Mouse (Mus musculus) lung, embryonic 15.5 days (tissue): ENCODE measurements around the gene Olfr585. TPM values are rescaled to one million over a fixed set of nuclear protein-coding genes. Genes with fewer than 3 reads are reported as not detected.

ENCODE experiments used
- ATAC-seq: fragments of 200-750 bp; cut with Nextera tagmentation; 2 replicates; pipeline ENCODE4 v1.8.0; 2017; ENCODE audit warnings: moderate number of reproducible peaks, borderline replicate concordance; ENCODE audit not compliant: low FRiP score, low TSS enrichment; ENCODE audit errors: extremely low read depth
- H3K27ac ChIP-seq: fragments of 300-500 bp; sonication (generic); 2 replicates; pipeline ENCODE4 v1.5.1; 2015; ENCODE audit warnings: moderate library complexity, mild to moderate bottlenecking, inconsistent platforms
- H3K27me3 ChIP-seq: fragments of 300-500 bp; sonication (generic); 2 replicates; pipeline ENCODE4 v1.6.1; 2015; ENCODE audit warnings: inconsistent platforms
- H3K36me3 ChIP-seq: fragments of 300-500 bp; sonication (generic); 2 replicates; pipeline ENCODE4 v1.6.1; 2015; ENCODE audit warnings: inconsistent platforms
- H3K4me1 ChIP-seq: fragments of 300-500 bp; sonication (generic); 2 replicates; pipeline ENCODE4 v1.6.1; 2015; ENCODE audit warnings: inconsistent platforms
- H3K4me2 ChIP-seq: fragments of 300-500 bp; sonication (generic); 2 replicates; pipeline ENCODE4 v1.6.1; 2015; ENCODE audit warnings: inconsistent platforms, mild to moderate bottlenecking, moderate library complexity
- H3K4me3 ChIP-seq: fragments of 300-500 bp; sonication (generic); 2 replicates; pipeline ENCODE4 v1.5.1; 2015; ENCODE audit warnings: mild to moderate bottlenecking, inconsistent platforms
- H3K9ac ChIP-seq: fragments of 300-500 bp; sonication (generic); 2 replicates; pipeline ENCODE4 v1.6.1; 2015; ENCODE audit warnings: inconsistent platforms
- H3K9me3 ChIP-seq: fragments of 300-500 bp; sonication (generic); 2 replicates; pipeline ENCODE4 v1.6.1; 2016; ENCODE audit warnings: inconsistent platforms
- WGBS: fragments of 180-500 bp; shearing (Covaris S2); methylation state at CpG from one replicate; pipeline ENCODE4 v1.1.7; 2015; 5-methylcytosine and 5-hydroxymethylcytosine counted together
- polyA plus RNA-seq: library from polyadenylated mRNA; unstranded; fragments of >200 nt; fragmentation: Nextera tagmentation; extraction: Ambion mirVana; gene quantifications from 2 replicates; pipeline ENCODE4 v1.2.1, GENCODE M21; 2015

Olfr585 gene
- not detected in 2 replicates for polyA plus RNA-seq

DNA sequence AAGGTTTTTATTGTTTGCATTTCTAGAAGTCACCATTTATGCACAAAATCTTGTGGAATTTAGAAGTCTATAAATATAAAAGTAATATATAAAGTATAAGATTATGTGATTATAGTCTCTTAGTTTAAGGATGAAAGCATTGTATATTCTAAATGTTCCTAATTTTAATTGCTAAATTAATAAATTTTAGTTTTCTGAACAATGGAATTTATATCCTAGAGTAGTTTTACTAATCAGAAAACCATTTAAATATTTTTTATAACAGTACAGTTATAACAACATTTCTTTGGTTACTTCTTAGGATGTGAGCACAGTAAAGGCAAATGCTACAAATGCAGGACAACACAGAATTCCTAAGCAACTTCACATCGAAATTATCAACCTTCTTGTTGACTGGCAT is at the start of gene Olfr585:
Olfr585 (plus strand) TSS at position 301 of the 400 bp plus-strand sequence.
- Histone ChIP-seq H3K36me3 (no peaks in the 10 kb centered on the region), H3K9ac (no peak within 1 kb of the TSS), H3K4me2 (no peak within 1 kb of the TSS), H3K27ac (no peak within 1 kb of the TSS), H3K4me3 (no peak within 1 kb of the TSS), H3K4me1 (no peaks in the 10 kb centered on the region), H3K27me3 (no peaks in the 10 kb centered on the region), H3K9me3 (no peaks in the 10 kb centered on the region)
- WGBS = 65% methylated on average over 1 of the region's 1 CpGs
- ATAC-seq = no peak

DNA sequence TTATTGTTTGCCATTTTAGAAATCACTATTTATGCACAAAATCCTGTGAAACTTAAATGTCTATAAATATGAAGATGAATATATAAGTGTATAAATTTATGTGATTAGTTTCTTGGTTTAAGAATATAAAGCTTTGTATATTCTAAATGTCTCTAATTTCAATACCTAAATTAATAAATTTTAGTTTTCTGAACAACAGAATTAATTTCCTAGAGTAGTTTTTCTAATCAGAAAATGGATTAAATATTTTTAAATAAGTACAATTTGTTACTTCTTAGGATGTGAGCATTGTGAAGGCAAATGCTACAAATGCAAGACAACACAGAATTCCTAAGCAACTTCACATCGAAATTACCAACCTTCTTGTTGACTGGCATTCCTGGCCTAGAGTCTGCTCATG is 46.5 kb upstream of the Olfr585 start, which contains the start of gene Olfr583:
Olfr583 (plus strand) TSS at position 301 of the 400 bp plus-strand sequence.
- H3K27me3 ChIP-seq = no peaks in the 10 kb centered on the region
- 90% methylated on average over 1 of the region's 1 CpGs for WGBS
- H3K4me2 ChIP-seq = no peak within 1 kb of the TSS
- no peaks in the 10 kb centered on the region for H3K36me3 ChIP-seq
- no peak within 1 kb of the TSS for H3K9ac ChIP-seq
- H3K4me3 ChIP-seq = no peak within 1 kb of the TSS
- H3K4me1 ChIP-seq = no peaks in the 10 kb centered on the region
- no peaks in the 10 kb centered on the region for H3K9me3 ChIP-seq
- no peak within 1 kb of the TSS for H3K27ac ChIP-seq
- ATAC-seq = no peak

- H3K36me3 ChIP-seq = no peaks in the 10 kb centered on the region
- no peaks in the 10 kb centered on the region for H3K27me3 ChIP-seq
- no peaks in the 10 kb centered on the region for H3K9me3 ChIP-seq
- 75% methylated on average over 1 of the region's 1 CpGs for WGBS
- no peak within 1 kb of the TSS for H3K9ac ChIP-seq
- ATAC-seq = no peak
- H3K4me1 ChIP-seq = no peaks in the 10 kb centered on the region
- H3K4me3 ChIP-seq = no peak within 1 kb of the TSS
- no peak within 1 kb of the TSS for H3K27ac ChIP-seq
- H3K4me2 ChIP-seq = no peak within 1 kb of the TSS
These were observed 15.9 kb upstream of the Olfr585 start, which contains the start of gene Olfr584 for GRCm38 (mm10) chr7:103081585-103081984. Gene Olfr584 (plus strand): TSS chr7:103081885.

- ATAC-seq = no peak
- 41% methylated on average over 3 of the region's 3 CpGs for WGBS
- Histone ChIP-seq H3K27me3 (no peaks in the 10 kb centered on the region), H3K4me2 (no peak overlapping the region), H3K9me3 (no peaks in the 10 kb centered on the region), H3K27ac (no peak overlapping the region), H3K4me3 (no peak overlapping the region), H3K36me3 (no peaks in the 10 kb centered on the region), H3K4me1 (no peaks in the 10 kb centered on the region), H3K9ac (no peak overlapping the region)
These were observed 21.9 kb downstream of the Olfr585 start for GRCm38 (mm10) chr7:103119406-103119805.

DNA sequence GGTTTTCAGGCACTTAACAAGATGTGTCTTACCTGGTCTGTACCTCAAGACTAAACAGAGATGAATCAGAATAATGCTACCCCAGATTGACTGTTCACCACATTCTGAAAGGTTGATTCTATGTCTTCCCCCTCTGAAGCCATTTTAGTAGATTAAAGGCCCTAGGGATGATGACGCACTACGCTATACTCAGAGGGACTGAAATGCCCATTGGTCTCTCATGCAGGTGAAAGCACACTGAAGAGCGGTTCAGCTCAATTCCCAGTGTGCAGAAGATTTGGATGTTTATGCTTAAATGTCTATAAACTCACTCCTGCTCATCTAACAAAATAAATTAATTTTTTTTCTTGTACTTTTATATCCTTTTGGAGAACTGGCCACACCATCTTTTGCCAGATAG is 28.0 kb downstream of the Olfr585 start, which contains the start of gene Olfr586:
Olfr586 (minus strand) TSS at position 101 of the 400 bp plus-strand sequence.
- Histone ChIP-seq H3K4me3 (no peak within 1 kb of the TSS), H3K4me2 (no peak within 1 kb of the TSS)
- 89% methylated on average over 3 of the region's 3 CpGs for WGBS

DNA sequence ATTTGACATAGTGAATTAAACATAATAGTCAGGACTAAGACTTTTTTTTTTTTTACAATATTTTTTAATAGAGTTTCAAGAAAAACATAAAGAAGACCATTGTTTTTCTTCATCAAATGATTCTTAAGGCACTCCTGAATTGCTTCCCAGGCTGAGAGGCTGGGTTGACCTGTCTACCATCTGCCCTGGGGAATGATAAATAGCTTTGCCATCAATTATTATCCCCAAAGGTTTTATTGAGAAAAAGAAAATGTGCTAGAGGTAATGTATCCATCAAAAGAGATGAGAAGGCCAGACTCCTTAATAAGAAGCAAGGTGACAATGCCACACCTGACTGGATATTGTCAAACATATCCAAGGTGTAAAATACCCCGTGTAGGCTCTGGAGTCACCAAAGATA is 43.1 kb downstream of the Olfr585 start, which contains the start of gene Olfr588-ps1:
Olfr588-ps1 (plus strand) TSS at position 301 of the 400 bp plus-strand sequence.
- Histone ChIP-seq H3K9me3 (no peaks in the 10 kb centered on the region), H3K4me2 (no peak within 1 kb of the TSS), H3K4me1 (no peaks in the 10 kb centered on the region), H3K27ac (no peak within 1 kb of the TSS), H3K36me3 (no peaks in the 10 kb centered on the region), H3K9ac (no peak within 1 kb of the TSS), H3K27me3 (no peaks in the 10 kb centered on the region), H3K4me3 (no peak within 1 kb of the TSS)
- WGBS = 73% methylated on average over 1 of the region's 1 CpGs
- no peak for ATAC-seq

More for the DNA sequence above, 28.0 kb downstream of the Olfr585 start, which contains the start of gene Olfr586:
- Histone ChIP-seq H3K9me3 (no peaks in the 10 kb centered on the region), H3K27me3 (no peaks in the 10 kb centered on the region), H3K4me1 (no peaks in the 10 kb centered on the region), H3K36me3 (no peaks in the 10 kb centered on the region), H3K9ac (no peak within 1 kb of the TSS), H3K27ac (no peak within 1 kb of the TSS)
- ATAC-seq = no peak

Other genes starting within 250 kb of the Olfr585 start
- not detected in 2 replicates for gene Olfr566, start 239.0 kb upstream of the Olfr585 start, polyA plus RNA-seq
- not detected in 2 replicates for gene Olfr568, start 220.6 kb upstream of the Olfr585 start, polyA plus RNA-seq
- gene Olfr569, start 206.8 kb upstream of the Olfr585 start, polyA plus RNA-seq = not detected in 2 replicates
- gene Olfr570, start 203.1 kb upstream of the Olfr585 start, polyA plus RNA-seq = not detected in 2 replicates
- not detected in 2 replicates for gene Olfr571, start 180.2 kb upstream of the Olfr585 start, polyA plus RNA-seq
- gene Olfr572, start 173.3 kb upstream of the Olfr585 start, polyA plus RNA-seq = not detected in 2 replicates
- gene Olfr573-ps1, start 155.1 kb upstream of the Olfr585 start, polyA plus RNA-seq = not detected in 2 replicates
- gene Olfr574, start 149.3 kb upstream of the Olfr585 start, polyA plus RNA-seq = not detected in 2 replicates
- not detected in 2 replicates for gene Olfr575, start 138.9 kb upstream of the Olfr585 start, polyA plus RNA-seq
- not detected in 2 replicates for gene Olfr576, start 135.1 kb upstream of the Olfr585 start, polyA plus RNA-seq
- not detected in 2 replicates for gene Olfr577, start 121.8 kb upstream of the Olfr585 start, polyA plus RNA-seq
- gene Olfr578, start 108.4 kb upstream of the Olfr585 start, polyA plus RNA-seq = not detected in 2 replicates
- gene Olfr582, start 59.7 kb upstream of the Olfr585 start, polyA plus RNA-seq = not detected in 2 replicates
- gene Olfr583, start 46.4 kb upstream of the Olfr585 start, polyA plus RNA-seq = not detected in 2 replicates
- gene Olfr584, start 15.8 kb upstream of the Olfr585 start, polyA plus RNA-seq = not detected in 2 replicates
- gene Olfr586, start 27.9 kb downstream of the Olfr585 start, polyA plus RNA-seq = not detected in 2 replicates
- not detected in 2 replicates for gene Olfr588-ps1, start 43.2 kb downstream of the Olfr585 start, polyA plus RNA-seq
- not detected in 2 replicates for gene Olfr589, start 58.6 kb downstream of the Olfr585 start, polyA plus RNA-seq
- gene Olfr591, start 80.6 kb downstream of the Olfr585 start, polyA plus RNA-seq = not detected in 2 replicates
- gene Olfr592, start 87.1 kb downstream of the Olfr585 start, polyA plus RNA-seq = not detected in 2 replicates
- not detected in 2 replicates for gene Olfr593, start 114.1 kb downstream of the Olfr585 start, polyA plus RNA-seq
- not detected in 2 replicates for gene Olfr594, start 119.3 kb downstream of the Olfr585 start, polyA plus RNA-seq
- gene Usp17ld, start 154.8 kb downstream of the Olfr585 start, polyA plus RNA-seq = not detected in 2 replicates
- gene Olfr596, start 207.9 kb downstream of the Olfr585 start, polyA plus RNA-seq = not detected in 2 replicates
- not detected in 2 replicates for gene Olfr597, start 218.6 kb downstream of the Olfr585 start, polyA plus RNA-seq
- gene Olfr598, start 225.8 kb downstream of the Olfr585 start, polyA plus RNA-seq = not detected in 2 replicates
- gene Olfr599, start 238.2 kb downstream of the Olfr585 start, polyA plus RNA-seq = not detected in 2 replicates